Mouse (Mus musculus): ENCODE results near the gene Pigq.

The Pigq gene

DNA sequence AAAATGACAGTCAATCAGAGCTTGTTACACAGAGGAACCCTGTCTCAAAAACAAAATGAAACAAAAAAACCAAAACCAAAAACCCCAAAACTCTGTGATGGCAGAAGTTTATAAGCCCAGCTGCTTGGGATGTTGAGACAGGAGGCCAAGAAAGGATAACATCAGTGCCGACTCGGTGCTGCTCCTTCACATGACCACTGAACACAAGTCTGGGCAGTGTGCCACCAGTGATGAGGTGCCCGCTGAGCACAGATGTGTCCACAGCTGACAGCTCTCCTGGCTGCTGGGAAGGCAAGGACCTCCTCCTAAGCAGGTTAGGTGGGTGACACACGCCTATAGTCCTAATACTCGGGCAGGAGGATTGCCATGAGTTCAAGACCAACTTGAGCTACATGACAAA is 22.6 kb downstream of the Pigq start:
- no peak for DNase-seq (ENCODE audit: low spot score)

DNA sequence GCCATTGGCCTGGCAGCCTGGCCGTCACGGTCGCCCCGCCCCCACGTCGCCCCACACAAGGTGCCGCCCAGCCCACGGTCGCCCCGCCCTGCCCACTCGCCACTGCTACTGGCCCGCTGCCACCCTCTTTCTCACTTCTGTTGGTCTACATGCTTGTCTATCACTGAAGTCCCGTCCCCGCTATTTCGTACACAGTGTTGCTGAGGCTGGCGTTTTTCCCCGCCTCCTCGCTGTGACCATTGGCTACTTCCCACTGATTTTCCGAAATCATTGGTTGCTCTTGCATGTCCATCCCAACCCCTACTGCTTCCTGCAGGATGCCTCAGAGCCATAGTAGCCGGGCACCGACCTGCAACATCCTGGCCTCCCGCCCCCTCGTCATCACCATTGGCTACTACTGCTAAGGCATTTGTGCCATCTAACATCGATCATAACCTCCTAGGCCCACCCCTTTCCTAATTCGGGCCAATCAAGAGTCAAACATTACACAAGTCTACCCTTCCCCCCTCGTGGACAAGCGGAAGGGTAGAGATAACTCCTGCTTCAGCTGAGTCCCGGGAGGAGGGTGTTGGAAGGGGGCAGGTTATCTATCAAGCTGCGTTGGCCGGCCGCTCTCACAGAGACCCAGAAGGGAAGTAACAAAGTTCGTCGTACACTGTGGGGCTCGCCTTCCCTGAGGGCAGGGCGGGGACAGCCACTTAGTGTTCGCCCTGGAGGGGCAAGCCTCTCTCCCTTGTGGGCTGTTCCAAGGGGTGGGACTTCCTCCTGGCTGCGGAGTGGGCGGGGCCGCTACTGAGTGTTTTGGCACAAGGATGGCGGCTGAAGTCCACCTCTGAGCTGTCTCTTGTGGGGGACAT is 24.7 kb downstream of the Pigq start:
- DNase-seq (ENCODE audit: low spot score) = peak; percentile 99

DNA sequence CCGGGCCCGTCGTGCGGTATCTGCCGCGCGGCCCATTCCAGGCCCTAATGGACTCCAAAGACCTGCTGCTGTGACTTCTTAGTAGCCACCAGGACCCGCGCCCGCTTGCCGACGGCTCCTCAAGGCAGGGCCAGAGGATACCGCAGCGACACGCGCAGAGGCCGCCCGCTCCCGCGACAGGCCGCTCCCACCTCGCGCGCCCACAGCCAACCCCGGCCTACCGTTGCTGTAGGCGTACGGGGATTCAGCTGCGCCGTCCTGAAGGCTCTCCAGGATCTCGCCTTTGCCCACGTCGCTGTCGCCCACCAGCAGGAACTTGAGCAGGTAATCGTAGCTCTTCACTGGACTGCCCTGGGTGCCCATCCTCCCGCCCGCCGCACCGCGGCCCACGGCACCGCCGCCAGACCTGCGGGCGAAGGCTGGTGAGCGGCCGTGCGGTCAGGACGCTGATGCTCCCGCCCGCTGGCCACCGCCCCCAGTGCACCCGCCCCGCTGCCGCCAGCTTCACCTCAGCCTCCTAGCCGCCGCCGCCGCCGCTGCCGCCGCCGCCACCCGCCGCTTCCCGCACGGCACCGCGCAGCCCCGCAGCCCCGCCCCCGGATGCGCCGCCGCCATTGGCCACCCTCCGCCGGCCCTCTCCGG is 25.5 kb downstream of the Pigq start, which contains the start of gene Rab40c:
Rab40c (minus strand) TSS at position 584 of the 642 bp plus-strand sequence.
- DNase-seq (ENCODE audit: low spot score) = peak; percentile 30

DNA sequence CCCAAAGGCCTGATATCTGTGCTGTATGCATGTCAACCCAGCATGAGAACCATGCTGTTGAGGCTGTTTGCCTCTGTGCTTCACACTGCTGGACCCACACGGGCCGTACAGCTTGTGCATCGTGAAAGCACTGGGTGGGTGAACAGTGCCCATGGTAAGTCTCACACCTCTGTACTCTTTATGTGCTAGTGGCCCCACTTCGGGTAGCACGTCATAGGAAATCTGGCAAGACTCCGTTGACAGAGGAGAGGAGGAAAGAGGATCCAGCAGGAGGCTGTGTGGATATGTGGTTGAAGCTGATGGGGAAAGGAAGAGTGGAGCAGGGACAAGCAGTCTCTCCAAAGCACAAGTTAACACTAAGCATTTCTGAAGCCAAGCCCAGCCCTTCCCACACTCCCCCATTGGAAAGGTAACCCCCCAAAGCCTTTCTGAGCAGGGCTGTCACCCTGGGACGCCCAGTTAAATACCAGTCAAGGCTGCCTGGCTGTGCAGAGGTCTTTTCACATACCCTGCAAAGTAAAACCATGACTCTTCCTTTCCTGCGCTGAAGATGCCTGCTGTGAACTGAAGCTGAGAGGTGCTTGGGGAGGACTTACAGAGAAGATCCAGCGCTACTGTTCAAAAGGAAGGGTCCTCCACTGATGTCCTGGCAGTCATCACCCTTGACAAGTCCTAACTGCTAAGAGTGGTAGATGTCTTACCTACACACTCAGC is 26.5 kb downstream of the Pigq start:
- DNase-seq (ENCODE audit: low spot score) = no peak

DNA sequence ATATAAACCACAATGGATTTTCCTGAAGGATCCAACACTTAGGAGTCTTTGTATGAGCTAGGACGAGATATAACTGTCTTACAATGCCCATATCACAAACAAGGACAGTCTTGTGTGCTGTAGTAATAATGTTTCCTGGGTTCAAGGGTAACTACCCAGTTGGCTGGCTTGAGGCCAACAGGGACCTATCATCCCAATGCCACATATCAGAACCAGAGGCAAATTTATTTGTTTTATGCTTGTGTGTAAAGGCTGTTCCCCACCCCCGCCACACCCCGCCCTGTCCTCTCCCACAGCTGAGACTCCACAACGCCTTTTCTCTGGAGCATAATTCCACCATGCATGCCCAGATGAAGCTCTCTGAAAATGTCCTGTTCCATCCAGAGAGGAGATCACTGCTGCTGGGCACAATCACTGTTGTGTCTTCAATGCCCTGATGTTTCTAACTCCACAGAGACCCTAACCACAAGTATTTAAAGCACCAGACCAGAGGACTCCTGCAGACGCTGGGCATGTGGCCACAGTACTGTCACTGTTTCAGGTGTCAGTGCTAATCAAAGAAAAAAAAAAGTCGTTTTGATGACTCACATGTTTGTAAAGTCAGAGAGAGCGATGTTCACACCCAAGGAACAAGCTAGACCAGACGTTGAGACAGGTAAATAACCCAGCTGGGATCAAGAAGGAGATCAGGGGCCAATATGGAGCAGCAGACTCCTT is 27.6 kb downstream of the Pigq start:
- no peak for DNase-seq (ENCODE audit: low spot score)

DNA sequence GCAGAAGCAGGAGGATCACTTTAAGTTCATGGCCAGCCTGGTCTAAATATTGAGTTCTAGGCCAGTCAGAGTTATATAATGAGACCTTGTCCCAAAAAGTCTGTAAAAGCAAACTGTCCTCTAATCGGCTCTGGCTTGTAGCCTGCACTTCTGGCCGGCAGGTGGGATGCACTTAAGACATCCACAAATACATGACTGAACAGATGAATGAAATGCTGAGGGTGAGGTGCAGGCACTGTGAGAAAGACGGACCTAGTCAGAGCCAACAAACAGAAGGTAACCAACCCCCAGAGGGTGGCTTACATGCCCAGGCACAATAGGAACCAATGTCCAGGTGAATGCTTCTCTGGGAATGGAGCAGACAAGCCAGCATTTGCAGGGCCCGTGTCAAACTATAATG is 30.4 kb downstream of the Pigq start:
- no peak for DNase-seq (ENCODE audit: low spot score)

DNA sequence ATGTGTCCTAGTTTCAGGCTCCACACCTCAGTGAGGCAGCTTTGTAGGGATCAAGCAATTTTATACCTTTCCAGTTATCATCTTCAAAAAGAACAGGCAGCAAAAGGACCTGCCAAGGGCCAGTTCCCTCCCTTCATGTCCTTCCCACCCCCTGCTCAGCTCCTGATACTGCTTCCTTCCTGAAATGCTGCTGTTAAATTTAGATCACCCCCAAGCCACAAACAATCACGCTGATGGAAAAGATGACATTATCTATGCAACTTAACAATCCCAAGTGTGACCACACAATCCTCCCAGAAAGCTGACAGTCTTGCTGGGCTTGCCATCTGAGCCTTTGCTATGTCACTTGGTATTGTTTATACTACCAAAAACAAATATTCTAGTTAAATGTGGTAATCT is 30.9 kb downstream of the Pigq start:
- no peak for DNase-seq (ENCODE audit: low spot score)

DNA sequence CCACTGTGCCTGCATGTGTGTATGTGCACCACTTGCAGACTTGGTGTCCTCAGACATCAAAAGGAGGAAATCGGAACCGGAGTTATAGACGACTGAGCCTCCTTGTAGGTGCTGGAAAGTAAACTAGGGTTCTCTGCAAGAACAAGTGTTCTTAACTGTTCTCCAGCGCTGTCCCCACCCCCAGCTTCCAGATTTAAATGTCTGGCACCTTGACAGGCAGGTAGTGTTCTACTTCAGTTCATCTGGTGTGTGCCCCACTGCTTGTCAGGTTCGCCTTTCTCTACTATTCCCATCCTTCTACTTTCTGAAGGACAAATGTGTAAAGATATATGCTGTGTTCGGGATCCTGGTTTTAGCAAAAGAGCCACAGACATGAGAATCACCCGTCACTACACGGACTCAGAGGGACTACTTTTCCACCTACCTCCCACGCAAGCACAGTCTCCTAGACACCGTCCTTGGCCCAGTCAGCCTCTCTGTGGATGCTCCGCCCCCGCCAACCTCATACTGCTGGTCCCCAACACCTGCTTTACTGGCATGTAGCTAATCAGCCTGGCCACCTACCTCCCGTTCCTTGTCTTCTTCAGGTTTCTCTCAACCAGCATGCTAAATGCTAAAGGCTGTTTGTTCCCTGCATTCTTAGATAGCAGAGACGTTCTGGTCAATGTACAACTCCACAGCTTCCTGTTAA is 31.4 kb downstream of the Pigq start:
- DNase-seq (ENCODE audit: low spot score) = no peak

DNA sequence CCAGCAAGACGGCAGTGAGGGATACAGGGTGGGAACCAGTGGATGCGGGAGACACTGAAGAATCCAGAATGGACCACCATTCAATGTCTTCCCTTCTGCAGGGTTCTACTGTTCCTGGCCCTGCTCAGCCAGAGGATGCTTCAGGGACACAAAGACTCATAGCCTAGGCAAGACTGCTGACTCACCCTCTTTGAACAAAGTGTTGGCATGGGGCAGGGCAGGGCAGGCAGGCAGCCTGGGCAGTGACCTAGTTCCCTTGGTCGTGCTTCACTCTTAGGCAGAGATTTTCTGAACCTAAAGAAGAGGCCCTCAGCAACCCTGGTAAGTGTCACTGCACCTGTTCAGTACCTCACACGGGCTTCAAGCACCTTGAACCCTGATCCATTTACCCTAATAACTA is 32.9 kb downstream of the Pigq start:
- no peak for DNase-seq (ENCODE audit: low spot score)

DNA sequence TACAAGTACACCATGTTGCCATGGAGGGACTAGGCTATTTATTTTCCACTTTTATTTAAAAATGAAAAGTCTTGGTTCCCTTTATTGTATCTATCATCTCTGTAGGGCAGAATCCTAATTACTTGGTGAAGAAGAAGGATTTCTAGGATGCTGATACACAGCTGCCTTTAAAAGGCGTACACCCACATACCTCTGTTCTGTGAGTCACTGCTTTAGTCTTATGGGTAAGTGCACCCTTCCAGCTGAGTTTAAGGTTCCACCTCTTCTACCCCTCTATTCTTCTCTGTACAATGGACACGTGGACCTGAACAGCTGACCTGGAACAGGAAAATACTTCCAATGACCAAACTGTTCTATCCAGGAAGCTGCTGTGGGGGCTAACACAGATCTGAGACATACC is 37.1 kb downstream of the Pigq start:
- no peak for DNase-seq (ENCODE audit: low spot score)

DNA sequence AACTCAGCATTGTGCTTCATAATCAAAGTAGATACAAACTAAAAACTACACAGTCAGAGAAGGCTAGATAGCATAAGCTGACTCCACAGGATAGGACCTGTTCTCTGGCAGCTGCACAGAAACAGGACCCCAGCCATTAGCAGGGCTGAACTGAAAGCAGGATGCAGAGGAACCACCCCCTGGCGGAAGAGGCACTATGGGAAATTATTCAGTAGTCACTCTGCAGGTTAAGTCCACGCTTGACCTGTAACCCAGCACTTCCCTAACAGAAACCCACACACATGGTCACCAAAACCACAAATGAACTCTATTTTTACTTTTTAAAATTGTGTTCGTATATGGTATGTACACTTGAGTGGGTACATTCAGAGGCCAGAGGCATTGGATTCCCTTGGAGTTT is 41.7 kb downstream of the Pigq start:
- DNase-seq (ENCODE audit: low spot score) = no peak

DNA sequence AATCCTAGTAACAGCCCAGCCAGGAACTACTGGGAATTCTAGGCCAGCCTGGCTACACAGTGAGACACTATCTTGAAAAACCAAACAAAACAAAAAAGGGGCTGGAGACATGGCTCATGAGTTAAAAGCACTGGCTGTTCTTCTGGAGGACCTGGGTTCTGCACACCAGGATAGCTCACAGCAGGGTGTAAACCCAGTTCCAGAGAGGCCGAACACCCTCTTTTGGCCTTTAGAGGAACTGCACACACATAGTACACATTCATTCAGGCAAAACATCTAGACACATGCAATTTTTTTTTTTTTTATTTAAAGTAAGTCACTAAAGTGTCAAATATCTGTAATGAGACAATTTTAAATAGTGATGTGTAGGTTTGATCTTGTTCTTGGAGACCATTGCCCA is 44.5 kb downstream of the Pigq start:
- no peak for DNase-seq (ENCODE audit: low spot score)

DNA sequence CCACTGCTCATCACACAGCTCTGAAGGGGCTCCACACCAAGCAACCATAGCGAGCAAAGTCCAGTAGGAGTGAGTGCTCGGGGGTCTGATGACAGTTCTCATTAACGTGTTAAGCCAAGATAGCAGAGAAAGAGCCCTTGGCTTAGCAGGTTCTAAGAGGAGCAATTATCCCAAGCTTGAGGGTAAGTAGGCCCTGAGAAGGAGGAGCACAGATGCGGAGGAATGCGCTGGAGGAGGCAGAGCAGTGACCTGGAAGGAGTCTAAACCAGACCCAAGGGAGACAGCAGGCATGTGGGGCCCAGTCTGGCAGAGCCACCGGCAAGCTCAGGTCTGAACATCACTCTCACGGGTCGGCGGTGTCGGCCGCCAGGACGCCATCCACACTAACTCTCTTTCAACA is 48.8 kb downstream of the Pigq start:
- DNase-seq (ENCODE audit: low spot score) = peak; percentile 7

DNA sequence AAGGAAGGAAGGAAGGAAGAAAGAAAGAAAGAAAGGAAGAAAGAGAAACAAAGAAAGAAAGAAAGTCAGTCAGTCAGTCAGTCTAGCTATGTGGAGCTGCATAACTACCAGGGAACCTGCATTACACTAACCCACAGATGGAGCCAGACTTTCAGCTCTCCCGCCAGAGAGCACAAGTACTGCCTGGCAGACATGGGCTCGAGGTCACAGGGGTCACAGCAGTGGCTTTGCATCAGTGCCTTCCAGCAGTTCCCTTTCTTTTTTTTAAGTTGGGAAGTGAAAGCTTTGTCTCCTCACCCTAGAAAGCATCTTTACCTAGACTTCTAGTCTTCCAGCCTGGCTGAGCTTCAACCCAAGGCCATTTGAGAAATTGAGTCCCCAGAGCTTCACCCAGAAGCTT is 49.3 kb downstream of the Pigq start:
- DNase-seq (ENCODE audit: low spot score) = peak; percentile 45

DNA sequence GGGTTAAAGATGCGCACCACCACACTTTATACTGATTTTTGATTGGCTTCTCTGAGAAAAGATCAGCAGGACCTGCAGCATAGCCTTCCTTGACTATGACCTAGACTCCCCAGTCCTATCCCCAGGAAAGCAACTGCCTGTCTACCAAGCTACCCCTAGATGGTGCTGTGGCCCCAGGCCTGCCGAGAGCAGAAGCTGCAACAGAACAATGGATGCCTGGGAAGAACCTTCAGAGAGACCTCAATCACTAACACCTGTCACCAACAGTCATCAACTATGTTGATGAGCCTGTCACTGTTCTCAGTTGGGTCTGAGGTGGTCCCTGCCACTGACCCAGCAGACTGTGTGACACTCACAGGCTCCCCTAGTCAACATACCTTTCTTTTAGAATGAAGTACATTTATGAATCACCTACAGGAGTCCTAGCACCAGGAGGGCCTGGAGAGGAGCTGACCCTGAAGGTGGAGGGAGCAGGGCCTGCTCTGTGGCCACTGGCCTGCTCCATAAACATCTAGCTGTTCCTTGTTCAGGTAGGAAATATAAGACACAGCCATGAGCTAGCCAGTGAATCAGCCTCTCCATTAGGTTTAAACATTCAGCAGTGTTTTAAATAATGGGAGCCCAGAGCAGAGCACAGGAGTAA is 50.6 kb downstream of the Pigq start:
- peak; percentile 84 for DNase-seq (ENCODE audit: low spot score)

DNA sequence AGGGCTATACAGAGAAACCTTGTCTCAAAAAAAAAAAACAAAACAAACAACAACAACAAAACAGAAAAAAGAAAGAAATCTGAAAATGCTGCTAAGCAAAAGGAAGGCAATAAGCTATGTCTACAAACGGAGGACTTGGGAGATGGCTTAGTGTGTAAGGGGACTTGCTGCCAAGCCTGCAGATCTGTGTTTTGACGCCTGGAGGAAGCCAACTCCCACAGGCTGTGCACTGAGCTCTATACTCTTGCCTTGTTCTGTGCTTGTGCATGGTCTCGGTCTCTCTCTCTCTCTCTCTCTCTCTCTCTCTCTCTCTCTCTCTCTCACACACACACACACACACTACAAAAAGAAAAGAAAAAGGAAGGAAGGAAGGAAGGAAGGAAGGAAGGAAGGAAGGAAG is 55.9 kb downstream of the Pigq start:
- DNase-seq (ENCODE audit: low spot score) = no peak

DNA sequence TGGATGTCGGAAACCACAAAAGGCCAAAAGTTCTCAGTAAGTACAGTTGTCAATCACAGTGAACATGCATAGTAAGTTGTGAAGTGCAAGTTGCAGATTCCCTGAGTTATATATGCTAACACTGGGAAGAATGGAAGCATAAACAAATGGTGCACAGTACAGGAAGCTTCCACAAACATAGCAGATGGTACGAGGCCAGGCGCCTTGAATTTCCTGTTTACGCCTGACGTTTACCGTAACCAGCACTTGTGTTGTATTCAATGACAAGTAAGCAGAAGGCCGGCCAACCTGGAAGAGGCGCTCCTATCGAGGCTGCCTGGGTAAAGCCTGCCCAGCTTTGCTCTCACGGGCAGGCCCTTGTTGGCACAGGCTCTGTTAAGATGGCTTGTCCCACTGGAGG is 57.3 kb downstream of the Pigq start:
- no peak for DNase-seq (ENCODE audit: low spot score)

DNA sequence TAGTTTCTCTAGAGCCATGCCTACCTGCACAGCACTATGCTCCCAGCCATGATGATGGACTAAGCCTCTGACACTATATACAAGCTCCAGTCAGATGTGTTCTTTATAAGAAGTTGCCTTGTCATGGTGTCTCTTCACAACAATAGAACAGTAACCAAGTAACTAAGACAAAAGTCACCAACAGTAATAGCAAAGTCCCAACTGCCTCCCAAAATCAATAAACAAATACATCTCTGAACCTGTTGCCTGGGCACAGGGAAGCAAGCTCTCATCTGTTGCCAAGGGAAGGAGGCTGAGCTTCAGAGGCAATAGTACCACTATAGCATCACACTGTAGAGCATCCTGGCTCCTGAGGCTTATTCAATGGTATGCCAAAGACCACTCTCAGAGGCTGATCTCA is 57.9 kb downstream of the Pigq start:
- DNase-seq (ENCODE audit: low spot score) = no peak

DNA sequence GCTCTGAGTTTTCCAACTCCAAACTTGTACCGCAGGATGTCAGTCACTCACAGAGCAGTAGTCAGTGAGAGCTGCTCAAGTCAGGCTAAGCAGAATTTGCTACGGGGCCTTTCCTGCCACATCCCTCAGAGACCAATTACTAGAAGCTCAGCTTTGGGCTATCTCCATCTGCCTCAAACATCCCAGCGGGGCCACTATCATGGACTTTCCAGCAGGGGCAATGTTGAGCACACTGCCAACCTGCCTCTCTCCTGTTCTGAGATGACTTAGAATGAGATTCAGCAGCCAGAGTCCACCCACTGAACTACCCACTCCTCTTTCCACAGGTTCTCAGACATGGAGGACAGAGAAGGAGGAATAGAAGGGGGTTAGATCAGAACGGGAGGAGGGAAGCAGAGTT is 59.1 kb downstream of the Pigq start:
- DNase-seq (ENCODE audit: low spot score) = peak; percentile 53

DNA sequence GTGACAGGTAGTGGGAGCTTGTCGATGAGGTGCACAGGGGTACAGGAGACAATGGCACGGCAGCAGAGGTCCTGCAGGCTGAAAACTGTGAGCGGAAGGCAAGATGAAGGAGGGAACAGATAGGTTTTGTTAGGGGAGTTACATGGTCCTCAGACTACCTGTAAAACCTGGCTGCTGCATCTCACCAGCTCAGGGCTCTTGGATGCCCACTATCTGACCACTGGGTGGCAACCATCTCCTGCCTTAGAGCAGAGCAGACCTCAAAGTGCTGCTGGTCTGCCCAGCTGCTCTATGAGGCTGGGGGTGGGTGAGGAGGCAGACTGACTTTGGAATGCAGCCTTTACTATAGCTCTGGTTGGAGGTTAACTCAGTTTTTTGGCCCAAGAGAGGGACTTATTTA is 60.9 kb downstream of the Pigq start:
- no peak for DNase-seq (ENCODE audit: low spot score)

DNA sequence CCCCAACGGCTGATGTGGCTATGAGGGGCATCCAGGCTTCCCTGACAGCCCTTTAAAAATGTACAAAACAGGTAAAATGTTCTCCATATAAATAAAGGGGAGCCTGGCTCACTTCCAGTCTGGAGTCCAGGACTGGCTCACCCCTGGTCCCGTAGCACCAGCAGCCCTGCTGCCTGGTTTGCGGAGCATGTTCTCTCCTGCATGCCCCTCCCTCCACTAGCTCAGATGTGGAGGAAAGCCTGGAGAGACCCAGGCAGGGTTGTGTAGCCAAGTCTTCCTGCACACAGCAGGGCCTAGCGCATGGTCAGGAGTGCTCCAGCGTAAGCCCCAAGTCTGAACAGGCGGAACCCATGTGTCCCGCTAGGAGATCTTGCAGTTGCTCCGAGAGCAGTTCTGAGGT is 61.5 kb downstream of the Pigq start:
- DNase-seq (ENCODE audit: low spot score) = no peak
